Mouse (Mus musculus): ENCODE results near the gene Eid2b. TPM values are rescaled to one million over a fixed set of nuclear protein-coding genes. Genes with fewer than 3 reads are reported as not detected.
A peak's percentile ranks its signal among the peaks of the same experiment; 100 is the strongest.

Eid2b gene
- total and polyA plus RNA-seq, 3 experiments: 1.6 to 3.8 (median 3.3) TPM

DNA sequence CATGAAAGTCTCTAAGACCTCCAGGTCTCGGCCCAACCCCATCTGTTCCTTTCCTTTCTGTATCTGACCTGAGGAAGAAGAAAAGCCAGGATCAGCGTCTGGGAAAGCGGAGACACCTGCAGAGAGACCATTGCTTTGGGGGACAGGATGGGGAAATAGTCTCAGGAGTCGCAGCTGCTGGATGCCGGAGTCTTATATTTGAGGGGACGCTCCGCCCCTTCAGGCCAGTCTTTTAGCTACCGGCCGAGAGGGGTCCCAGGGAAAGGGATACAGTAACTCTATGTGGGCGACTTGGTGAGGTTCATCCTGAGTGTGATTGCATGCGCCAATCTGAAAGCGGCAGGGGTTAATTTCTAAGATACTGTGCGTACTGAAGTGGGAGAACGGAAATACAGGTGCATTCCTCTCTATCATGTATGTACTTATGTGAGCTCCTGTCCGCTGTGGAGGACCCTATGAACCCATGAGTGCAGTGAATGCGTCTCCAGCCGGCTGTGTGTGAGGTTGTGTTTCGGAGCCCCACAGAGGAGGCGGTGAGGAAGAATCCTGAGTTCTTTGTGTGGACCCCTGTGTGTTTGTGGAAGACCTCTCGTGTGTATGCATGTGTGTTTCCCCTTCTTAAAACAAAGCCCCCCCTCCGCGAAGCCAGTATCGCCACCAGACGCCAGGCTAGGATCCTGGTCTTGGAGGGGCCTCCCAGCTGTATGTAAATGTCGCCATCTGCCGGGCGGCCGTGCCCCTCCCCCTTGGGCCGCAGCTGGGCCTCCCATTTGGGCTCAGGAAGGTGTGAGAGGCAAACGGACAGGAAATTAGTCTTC lies 24.3 kb downstream of the Eid2b start, which contains the start of gene Dll3:
TSS of gene Dll3 (minus strand) at position 623 of the 818 bp plus-strand sequence.
- H3K9ac ChIP-seq (ENCODE audit: insufficient read depth, low read depth): no peak within 1 kb of the TSS
- H3K4me2 ChIP-seq (ENCODE audit: insufficient read depth, low read depth, poor library complexity, severe bottlenecking): peak within 1 kb of the TSS; percentile 54; the same call in 1 of the 2 replicates
- dilution Hi-C loops (cut with MboI; ENCODE audit: extremely low pct_ligation_motif_present, extremely low pct_unique_long_range_greater_than_20kb, low sequenced_read_pairs): no loop called here
- DNase-seq (ENCODE audit: extremely low read depth): peak; percentile 46
- TF ChIP-seq SMC3 (IDR thresholded peaks at IDR 0.05; ENCODE audit: low read depth, low read length): peak; percentile 53
- TF ChIP-seq SIN3A (IDR thresholded peaks at IDR 0.05; ENCODE audit: low read length): peak; percentile 61; the same call in 1 of the 2 replicates
- TF ChIP-seq ZNF384 (IDR thresholded peaks at IDR 0.05; ENCODE audit: low read depth, low read length): no peak
- TF ChIP-seq NELFE (IDR thresholded peaks at IDR 0.05; ENCODE audit: low read depth, low read length): no peak
- peak; percentile 53 for TF ChIP-seq RAD21 (IDR thresholded peaks at IDR 0.05; ENCODE audit: low read depth, low read length)
- TF ChIP-seq CHD2 (IDR thresholded peaks at IDR 0.05; ENCODE audit: low read length): peak; percentile 76
- no peak for TF ChIP-seq HCFC1 (IDR thresholded peaks at IDR 0.05; ENCODE audit: low read depth, low read length)
- peak; percentile 65; the same call in 1 of the 2 replicates for TF ChIP-seq MAZ (IDR thresholded peaks at IDR 0.05; ENCODE audit: low read depth, low read length)
- TF ChIP-seq JUND (conservative IDR thresholded peaks at IDR 0.05; ENCODE audit: low read depth, low read length): no peak
- peak; percentile 43 for TF ChIP-seq ETS1 (conservative IDR thresholded peaks at IDR 0.05; ENCODE audit: low read depth, low read length)
- no peak for TF ChIP-seq RCOR1 (conservative IDR thresholded peaks at IDR 0.05; ENCODE audit: low read depth, low read length)
- TF ChIP-seq UBTF (IDR thresholded peaks at IDR 0.05; ENCODE audit: low read depth, low read length): no peak
- TF ChIP-seq ZKSCAN1 (IDR thresholded peaks at IDR 0.05; ENCODE audit: borderline replicate concordance, low read depth, low read length): no peak
- TF ChIP-seq CTCF (conservative IDR thresholded peaks at IDR 0.05 in 1 of 2, IDR thresholded peaks at IDR 0.05 in 1 of 2; ENCODE audit: low read depth in 2 of 2, low read length in 2 of 2): peak in 1 of 2 experiments; percentile 68; a peak in 2 of 4 replicates
- TF ChIP-seq TCF12 (IDR thresholded peaks at IDR 0.05; ENCODE audit: low read depth, low read length): peak; percentile 78
- peak; percentile 33; the same call in 1 of the 2 replicates for TF ChIP-seq MAX (IDR thresholded peaks at IDR 0.05; ENCODE audit: low read length)
- no peak for TF ChIP-seq CHD1 (IDR thresholded peaks at IDR 0.05; ENCODE audit: low read depth, low read length)
- TF ChIP-seq MAFK (IDR thresholded peaks at IDR 0.05; ENCODE audit: insufficient replicate concordance, low read length): no peak
- peak; percentile 47 for TF ChIP-seq BHLHE40 (IDR thresholded peaks at IDR 0.05; ENCODE audit: low read depth, low read length)
- no peak for TF ChIP-seq POLR2AphosphoS2 (IDR thresholded peaks at IDR 0.05; ENCODE audit: low read depth, low read length)
- TF ChIP-seq USF1 (IDR thresholded peaks at IDR 0.05; ENCODE audit: low read depth, low read length): no peak
- no peak for TF ChIP-seq ZMIZ1 (IDR thresholded peaks at IDR 0.05; ENCODE audit: low read depth, low read length)
- TF ChIP-seq ELF1 (IDR thresholded peaks at IDR 0.05; ENCODE audit: low read depth, low read length): peak; percentile 37; the same call in 1 of the 2 replicates
- TF ChIP-seq EP300 (IDR thresholded peaks at IDR 0.05; ENCODE audit: low read length): peak; percentile 41; the same call in 1 of the 2 replicates
- TF ChIP-seq JUN (IDR thresholded peaks at IDR 0.05; ENCODE audit: insufficient read depth, low read depth, low read length): no peak
- 0 out of 2 replicates have a peak, but pooled peaks have one; percentile 29 for TF ChIP-seq MXI1 (IDR thresholded peaks at IDR 0.05; ENCODE audit: low read depth, low read length)
- peak; percentile 39; the same call in 1 of the 2 replicates for TF ChIP-seq MEF2A (IDR thresholded peaks at IDR 0.05; ENCODE audit: borderline replicate concordance, low read depth, low read length)
- TF ChIP-seq MYC (IDR thresholded peaks at IDR 0.05; ENCODE audit: low read depth, low read length): no peak
- TF ChIP-seq GABPA (IDR thresholded peaks at IDR 0.05; ENCODE audit: insufficient replicate concordance, low read depth, low read length): no peak
- TF ChIP-seq ZC3H11A (IDR thresholded peaks at IDR 0.05; ENCODE audit: low read depth, low read length): no peak
- TF ChIP-seq IRF4 (IDR thresholded peaks at IDR 0.05; ENCODE audit: low read depth, low read length): peak; percentile 59
- peak; percentile 53; the same call in 1 of the 2 replicates for TF ChIP-seq NRF1 (IDR thresholded peaks at IDR 0.05; ENCODE audit: low read depth, low read length)
- no peak for TF ChIP-seq POLR2A (IDR thresholded peaks at IDR 0.05; ENCODE audit: low read depth, low read length)
- TF ChIP-seq PAX5 (IDR thresholded peaks at IDR 0.05; ENCODE audit: low read length): no peak
- no peak for TF ChIP-seq E2F4 (IDR thresholded peaks at IDR 0.05; ENCODE audit: insufficient replicate concordance, low read depth, low read length)
- no peak for TF ChIP-seq KAT2A (IDR thresholded peaks at IDR 0.05; ENCODE audit: insufficient replicate concordance, low read length)
- no peak for TF ChIP-seq TBP (conservative IDR thresholded peaks at IDR 0.05; ENCODE audit: low read depth, low read length)
- TF ChIP-seq USF2 (conservative IDR thresholded peaks at IDR 0.05; ENCODE audit: low read depth, low read length): no peak
- no peaks in the 10 kb centered on the region for H3K79me2 ChIP-seq (replicated peaks; ENCODE audit: control insufficient read depth, extremely low read depth, insufficient read depth, poor library complexity, severe bottlenecking)
- H3K27me3 ChIP-seq (replicated peaks): no peaks in the 10 kb centered on the region
- no peak within 1 kb of the TSS for H3K4me3 ChIP-seq (replicated peaks in 1 of 3; ENCODE audit: low read depth in 2 of 3, low read length in 2 of 3, poor library complexity in 1 of 3)
- peaks cover 10 to 21% of the 10 kb centered on the region in 2 experiments for H3K4me1 ChIP-seq (ENCODE audit: control insufficient read depth in 1 of 2, insufficient read depth in 2 of 2)
- H3K9me3 ChIP-seq (replicated peaks; ENCODE audit: low read length): no peaks in the 10 kb centered on the region
- no peak within 1 kb of the TSS for H3K27ac ChIP-seq (ENCODE audit: insufficient read depth, low read depth)
- in situ Hi-C loops (cut with MboI; ENCODE audit: low pct_ligation_motif_present, low pct_unique_long_range_greater_than_20kb, low sequenced_read_pairs): no loop called here
- H3K36me3 ChIP-seq (replicated peaks in 1 of 2; ENCODE audit: control insufficient read depth in 1 of 2, insufficient read depth in 1 of 2, low read length in 1 of 2): peaks cover 17 to 31% of the 10 kb centered on the region in 2 experiments

Measured in CH12.LX (cell line).